Mouse (Mus musculus): ENCODE measurements around the gene Fcgr2b. TPM values are rescaled to one million over a fixed set of nuclear protein-coding genes. Genes with fewer than 3 reads are reported as not detected.
A peak's percentile ranks its signal among the peaks of the same experiment; 100 is the strongest.

The Fcgr2b gene
- polyA plus RNA-seq, 1 experiment from 2014 or later: 0.52 TPM

DNA sequence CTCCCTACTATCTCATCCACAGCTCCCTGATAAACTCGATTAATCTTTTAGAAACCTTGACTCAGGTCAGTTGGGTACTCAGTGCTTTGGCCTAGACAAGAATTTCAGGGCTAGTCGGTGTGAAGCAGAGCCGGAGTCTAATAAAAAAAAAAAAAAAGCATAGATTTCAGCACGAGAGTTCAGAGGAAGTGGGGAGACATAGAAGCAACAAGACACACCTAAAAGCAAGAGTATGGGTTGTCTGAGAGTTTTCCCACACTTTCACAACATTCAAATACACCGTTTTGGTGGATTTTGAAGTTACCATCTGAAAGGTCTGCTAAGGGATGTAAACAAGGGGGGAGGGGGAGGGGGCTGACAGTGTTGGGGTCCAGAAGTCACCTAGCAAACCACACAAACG, 28.7 kb upstream of the Fcgr2b start:
- DNase-seq (ENCODE audit: low spot score) (no peak), ATAC-seq (no peak)
- no peaks in the 10 kb centered on the region for H3K9me3 ChIP-seq (replicated peaks; ENCODE audit: control insufficient read depth, low read length)
- no peaks in the 10 kb centered on the region for H3K36me3 ChIP-seq (ENCODE audit: control insufficient read depth, insufficient read depth, low read length)
- no peak overlapping the region for H3K4me3 ChIP-seq (ENCODE audit: low read depth, low read length)
- no peak overlapping the region for H3K4me2 ChIP-seq (ENCODE audit: low read length)
- H3K9ac ChIP-seq (ENCODE audit: low read length): no peak overlapping the region
- 72% methylated on average over 6 of the region's 6 CpGs for WGBS
- H3K4me1 ChIP-seq (ENCODE audit: control insufficient read depth, insufficient read depth, low read length): no peaks in the 10 kb centered on the region
- H3K27ac ChIP-seq (ENCODE audit: low read depth, low read length): no peak overlapping the region
- H3K27me3 ChIP-seq (replicated peaks; ENCODE audit: control insufficient read depth, insufficient read depth, low read length): no peaks in the 10 kb centered on the region

DNA sequence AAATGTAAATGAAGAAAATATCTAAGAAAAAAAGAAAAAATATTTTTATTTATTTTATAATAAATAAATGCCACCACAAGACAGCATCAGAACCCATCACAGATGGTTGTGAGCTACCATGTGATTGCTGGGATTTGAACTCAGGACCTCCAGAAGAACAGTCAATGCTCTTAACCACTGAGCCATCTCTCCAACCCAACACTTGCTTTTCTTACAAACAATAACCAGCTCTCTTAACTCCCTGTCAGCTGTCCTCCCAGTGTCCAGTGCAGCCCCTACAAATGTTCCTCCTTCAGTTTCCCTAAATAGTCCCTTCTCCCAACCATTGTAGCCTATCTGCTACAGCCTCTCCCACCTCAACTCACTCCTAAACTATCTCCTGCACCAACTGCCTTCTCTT, 23.5 kb upstream of the Fcgr2b start:
- Histone ChIP-seq H3K9me3 (replicated peaks; ENCODE audit: control insufficient read depth, low read length) (no peaks in the 10 kb centered on the region), H3K36me3 (ENCODE audit: control insufficient read depth, insufficient read depth, low read length) (no peaks in the 10 kb centered on the region), H3K27me3 (replicated peaks; ENCODE audit: control insufficient read depth, insufficient read depth, low read length) (no peaks in the 10 kb centered on the region), H3K4me3 (ENCODE audit: low read depth, low read length) (no peak overlapping the region), H3K4me2 (ENCODE audit: low read length) (no peak overlapping the region), H3K9ac (ENCODE audit: low read length) (no peak overlapping the region), H3K4me1 (ENCODE audit: control insufficient read depth, insufficient read depth, low read length) (no peaks in the 10 kb centered on the region), H3K27ac (ENCODE audit: low read depth, low read length) (no peak overlapping the region)
- no peak for ATAC-seq
- DNase-seq (ENCODE audit: low spot score): no peak

DNA sequence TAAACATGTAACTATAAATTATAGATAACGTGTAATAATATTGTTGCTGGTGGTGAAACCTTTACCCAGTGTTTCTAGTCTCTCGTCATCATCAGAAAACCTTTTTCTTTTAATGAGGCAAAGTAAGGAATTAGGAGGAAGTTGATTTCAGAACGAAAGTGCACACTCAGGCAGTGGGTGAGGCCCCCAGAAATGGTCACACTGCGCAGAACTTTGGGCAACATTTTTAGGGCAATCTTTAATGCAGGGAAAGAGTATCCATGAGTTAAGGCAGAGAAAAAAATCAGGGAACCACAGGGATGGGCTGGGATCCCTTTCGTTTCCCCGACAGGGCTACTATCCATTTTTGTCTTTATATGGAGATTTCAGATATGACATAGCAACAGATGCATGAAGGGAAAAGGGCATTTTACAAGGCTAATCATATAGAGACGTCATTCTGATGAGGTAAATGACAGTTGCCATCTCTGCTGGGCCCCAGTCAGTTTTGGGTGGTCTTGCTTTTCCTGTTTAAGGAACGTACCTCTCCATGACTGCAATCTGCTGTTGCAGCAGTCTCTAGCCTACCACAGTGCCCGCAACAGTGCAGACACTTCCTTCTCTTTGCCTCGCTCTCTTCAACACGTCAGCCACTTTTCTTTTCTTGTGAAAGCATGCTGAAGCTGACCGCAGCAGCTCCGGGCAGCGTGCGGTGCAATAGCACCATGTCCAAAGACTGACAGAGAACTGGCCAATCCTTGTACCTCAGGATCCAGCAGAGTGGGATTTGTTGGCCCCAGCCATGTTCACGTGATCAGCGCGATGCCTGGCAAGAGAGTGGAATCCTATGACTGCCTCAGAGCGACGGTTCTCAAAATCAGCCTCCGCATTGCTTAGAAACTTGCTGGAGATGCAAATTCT, 21.7 kb upstream of the Fcgr2b start:
- Histone ChIP-seq H3K4me3 (ENCODE audit: low read depth, low read length) (no peak overlapping the region), H3K36me3 (ENCODE audit: control insufficient read depth, insufficient read depth, low read length) (no peaks in the 10 kb centered on the region), H3K4me1 (ENCODE audit: control insufficient read depth, insufficient read depth, low read length) (no peaks in the 10 kb centered on the region), H3K9me3 (replicated peaks; ENCODE audit: control insufficient read depth, low read length) (no peaks in the 10 kb centered on the region), H3K4me2 (ENCODE audit: low read length) (0 out of 2 replicates have a peak overlapping the region, but pooled peaks have one; percentile 14), H3K27me3 (replicated peaks; ENCODE audit: control insufficient read depth, insufficient read depth, low read length) (no peaks in the 10 kb centered on the region), H3K27ac (ENCODE audit: low read depth, low read length) (no peak overlapping the region), H3K9ac (ENCODE audit: low read length) (no peak overlapping the region)
- 60% methylated on average over 21 of the region's 21 CpGs for WGBS
- ATAC-seq (no peak), DNase-seq (ENCODE audit: low spot score) (peak; percentile 2)

DNA sequence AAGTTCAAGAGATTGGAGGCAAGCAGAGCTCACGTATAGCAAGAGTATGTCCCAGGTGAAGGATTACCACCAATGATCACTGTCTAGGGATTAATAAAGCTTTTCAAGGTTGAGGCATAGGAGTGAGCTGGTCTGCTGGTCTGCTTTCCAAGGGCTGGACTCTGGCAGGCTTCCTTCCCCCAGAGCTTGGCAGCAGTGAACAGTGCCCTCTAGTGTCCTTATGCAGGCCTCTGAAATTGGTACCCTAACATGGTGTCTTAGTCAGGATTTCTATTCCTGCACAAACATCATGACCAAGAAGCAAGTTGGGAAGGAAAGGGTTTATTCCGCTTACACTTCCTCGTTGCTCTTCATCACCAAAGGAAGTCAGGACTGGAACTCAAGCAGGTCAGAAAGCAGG, 20.4 kb upstream of the Fcgr2b start:
- 47% methylated on average over 3 of the region's 3 CpGs for WGBS
- H3K9ac ChIP-seq (ENCODE audit: low read length): no peak overlapping the region
- H3K9me3 ChIP-seq (replicated peaks; ENCODE audit: control insufficient read depth, low read length): no peaks in the 10 kb centered on the region
- no peaks in the 10 kb centered on the region for H3K27me3 ChIP-seq (replicated peaks; ENCODE audit: control insufficient read depth, insufficient read depth, low read length)
- H3K4me2 ChIP-seq (ENCODE audit: low read length): no peak overlapping the region
- H3K4me3 ChIP-seq (ENCODE audit: low read depth, low read length): no peak overlapping the region
- no peaks in the 10 kb centered on the region for H3K4me1 ChIP-seq (ENCODE audit: control insufficient read depth, insufficient read depth, low read length)
- ATAC-seq (no peak), DNase-seq (ENCODE audit: low spot score) (peak; percentile 66)
- H3K27ac ChIP-seq (ENCODE audit: low read depth, low read length): no peak overlapping the region
- H3K36me3 ChIP-seq (ENCODE audit: control insufficient read depth, insufficient read depth, low read length): no peaks in the 10 kb centered on the region

DNA sequence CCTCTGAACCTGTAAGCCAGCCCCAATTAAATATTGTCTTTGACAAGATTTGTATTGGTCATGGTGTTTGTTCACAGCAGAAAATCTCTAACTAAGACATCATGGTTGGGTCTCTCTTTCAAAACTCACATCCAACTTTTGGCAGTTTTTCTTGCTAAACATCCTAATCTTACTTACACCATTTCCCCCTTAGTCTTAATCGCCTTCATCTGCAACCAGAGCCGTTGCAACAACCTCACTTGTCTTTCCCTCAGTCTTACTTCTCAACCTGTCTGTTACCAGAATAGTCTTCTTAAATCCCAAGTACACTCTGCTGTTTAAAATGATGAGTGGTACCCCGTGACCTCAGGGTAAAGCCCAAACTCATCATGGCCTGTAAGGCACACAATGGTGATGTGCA, 19.7 kb upstream of the Fcgr2b start:
- 78% methylated on average over 3 of the region's 3 CpGs for WGBS
- Histone ChIP-seq H3K36me3 (ENCODE audit: control insufficient read depth, insufficient read depth, low read length) (no peaks in the 10 kb centered on the region), H3K27ac (ENCODE audit: low read depth, low read length) (no peak overlapping the region), H3K4me3 (ENCODE audit: low read depth, low read length) (no peak overlapping the region), H3K4me2 (ENCODE audit: low read length) (no peak overlapping the region), H3K27me3 (replicated peaks; ENCODE audit: control insufficient read depth, insufficient read depth, low read length) (no peaks in the 10 kb centered on the region), H3K4me1 (ENCODE audit: control insufficient read depth, insufficient read depth, low read length) (no peaks in the 10 kb centered on the region), H3K9me3 (replicated peaks; ENCODE audit: control insufficient read depth, low read length) (no peaks in the 10 kb centered on the region), H3K9ac (ENCODE audit: low read length) (no peak overlapping the region)
- ATAC-seq (no peak), DNase-seq (ENCODE audit: low spot score) (no peak)

DNA sequence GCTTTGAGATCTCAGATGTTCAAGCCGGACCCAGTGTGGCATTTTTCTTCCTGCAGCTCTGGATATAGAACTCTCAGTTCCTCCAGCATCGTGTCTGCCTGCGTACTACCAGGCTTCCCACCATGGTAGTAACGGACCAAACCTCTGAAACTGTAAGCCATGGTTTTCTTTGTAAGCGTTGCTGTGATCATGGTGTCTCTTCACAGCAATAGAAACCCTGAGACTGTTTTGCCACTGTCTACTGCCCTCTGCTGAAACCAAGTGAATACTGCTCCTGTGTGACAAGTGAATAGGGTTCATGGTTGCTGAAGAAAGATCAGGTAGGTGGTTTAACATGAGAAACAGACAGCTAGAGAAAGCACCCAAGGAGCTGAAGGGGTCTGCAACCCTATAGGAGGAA, 16.2 kb upstream of the Fcgr2b start:
- 65% methylated on average over 5 of the region's 5 CpGs for WGBS
- DNase-seq (ENCODE audit: low spot score) (peak; percentile 42), ATAC-seq (no peak)
- no peak overlapping the region for H3K4me3 ChIP-seq (ENCODE audit: low read depth, low read length)
- H3K9me3 ChIP-seq (replicated peaks; ENCODE audit: control insufficient read depth, low read length): no peaks in the 10 kb centered on the region
- H3K36me3 ChIP-seq (ENCODE audit: control insufficient read depth, insufficient read depth, low read length): no peaks in the 10 kb centered on the region
- H3K27me3 ChIP-seq (replicated peaks; ENCODE audit: control insufficient read depth, insufficient read depth, low read length): no peaks in the 10 kb centered on the region
- no peak overlapping the region for H3K27ac ChIP-seq (ENCODE audit: low read depth, low read length)
- no peak overlapping the region for H3K9ac ChIP-seq (ENCODE audit: low read length)
- H3K4me1 ChIP-seq (ENCODE audit: control insufficient read depth, insufficient read depth, low read length): no peaks in the 10 kb centered on the region
- no peak overlapping the region for H3K4me2 ChIP-seq (ENCODE audit: low read length)

DNA sequence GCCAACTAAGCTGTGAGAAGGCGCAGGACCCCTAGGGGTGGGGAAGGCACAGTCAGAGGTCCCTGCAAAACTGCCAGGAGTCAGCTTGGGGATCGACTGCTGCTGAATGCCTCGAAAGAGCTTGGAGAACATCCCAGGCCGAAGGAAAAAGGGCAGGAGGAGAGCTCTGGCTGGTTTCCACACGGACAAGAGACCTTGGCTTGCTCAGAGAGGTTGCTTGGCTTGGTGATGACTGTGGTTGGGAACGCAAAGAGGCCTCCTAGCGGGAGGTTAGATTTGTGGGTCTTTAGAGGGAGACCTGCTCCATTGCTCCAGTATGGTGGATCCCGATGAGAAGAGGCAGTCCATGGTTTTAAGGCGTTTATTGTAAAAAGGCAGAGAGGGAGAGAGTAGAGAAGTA, 13.3 kb upstream of the Fcgr2b start:
- ATAC-seq (no peak), DNase-seq (ENCODE audit: low spot score) (no peak)
- no peak overlapping the region for H3K27ac ChIP-seq (ENCODE audit: low read depth, low read length)
- H3K4me2 ChIP-seq (ENCODE audit: low read length): no peak overlapping the region
- H3K9ac ChIP-seq (ENCODE audit: low read length): no peak overlapping the region
- no peak overlapping the region for H3K4me3 ChIP-seq (ENCODE audit: low read depth, low read length)
- 76% methylated on average over 9 of the region's 9 CpGs for WGBS
- no peaks in the 10 kb centered on the region for H3K9me3 ChIP-seq (replicated peaks; ENCODE audit: control insufficient read depth, low read length)
- H3K4me1 ChIP-seq (ENCODE audit: control insufficient read depth, insufficient read depth, low read length): no peaks in the 10 kb centered on the region
- no peaks in the 10 kb centered on the region for H3K36me3 ChIP-seq (ENCODE audit: control insufficient read depth, insufficient read depth, low read length)
- H3K27me3 ChIP-seq (replicated peaks; ENCODE audit: control insufficient read depth, insufficient read depth, low read length): no peaks in the 10 kb centered on the region

DNA sequence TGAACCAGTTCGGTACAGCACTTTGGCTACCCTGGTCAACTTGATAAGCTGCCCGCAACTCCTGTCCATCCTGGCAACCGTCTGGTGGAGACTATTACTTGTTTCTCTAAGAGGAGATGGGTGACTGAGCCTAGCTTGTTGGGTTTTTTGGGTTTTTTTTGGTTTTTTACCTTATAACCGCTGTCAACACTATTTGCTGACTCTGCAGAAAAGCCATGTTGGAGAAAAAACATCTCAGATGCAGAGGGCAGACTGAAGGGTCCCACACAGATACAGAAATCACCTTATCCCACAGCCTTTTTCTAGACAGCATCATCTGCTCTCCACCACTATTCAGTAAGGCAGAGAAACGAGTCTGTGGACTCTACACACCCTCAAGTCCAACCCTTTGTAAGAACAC, 9.5 kb upstream of the Fcgr2b start:
- no peak for ATAC-seq

DNA sequence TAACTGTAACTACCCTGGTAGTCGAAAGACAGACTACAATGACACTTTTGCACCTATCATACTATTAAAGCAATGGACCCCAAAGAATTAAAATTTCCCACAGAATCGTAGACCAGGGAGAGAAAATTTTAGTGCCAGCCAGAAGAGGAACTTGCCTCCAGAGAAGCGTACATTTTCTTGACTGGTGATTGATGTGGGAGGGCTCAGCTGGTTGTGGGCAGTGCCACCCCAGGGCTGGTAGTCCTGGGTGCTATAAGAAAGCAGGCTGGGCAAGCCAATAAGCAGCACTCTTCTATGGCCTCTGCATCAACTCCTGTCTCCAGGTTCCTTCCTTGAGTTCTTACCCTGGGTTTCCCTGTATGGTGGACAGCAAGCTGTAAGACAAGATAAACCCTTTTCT, 8.7 kb upstream of the Fcgr2b start:
- ATAC-seq (no peak), DNase-seq (ENCODE audit: low spot score) (no peak)
- no peak overlapping the region for H3K9ac ChIP-seq (ENCODE audit: low read length)
- H3K4me1 ChIP-seq (ENCODE audit: control insufficient read depth, insufficient read depth, low read length): no peaks in the 10 kb centered on the region
- no peak overlapping the region for H3K27ac ChIP-seq (ENCODE audit: low read depth, low read length)
- H3K9me3 ChIP-seq (replicated peaks; ENCODE audit: control insufficient read depth, low read length): no peaks in the 10 kb centered on the region
- 82% methylated on average over 3 of the region's 3 CpGs for WGBS
- H3K4me2 ChIP-seq (ENCODE audit: low read length): no peak overlapping the region
- no peaks in the 10 kb centered on the region for H3K36me3 ChIP-seq (ENCODE audit: control insufficient read depth, insufficient read depth, low read length)
- H3K4me3 ChIP-seq (ENCODE audit: low read depth, low read length): no peak overlapping the region
- H3K27me3 ChIP-seq (replicated peaks; ENCODE audit: control insufficient read depth, insufficient read depth, low read length): no peaks in the 10 kb centered on the region

More for the DNA sequence above, 9.5 kb upstream of the Fcgr2b start:
- H3K4me3 ChIP-seq (ENCODE audit: low read depth, low read length): no peak overlapping the region
- H3K27ac ChIP-seq (ENCODE audit: low read depth, low read length): no peak overlapping the region
- no peaks in the 10 kb centered on the region for H3K4me1 ChIP-seq (ENCODE audit: control insufficient read depth, insufficient read depth, low read length)
- no peaks in the 10 kb centered on the region for H3K27me3 ChIP-seq (replicated peaks; ENCODE audit: control insufficient read depth, insufficient read depth, low read length)
- WGBS: 85% methylated on average over 5 of the region's 5 CpGs
- no peak overlapping the region for H3K4me2 ChIP-seq (ENCODE audit: low read length)
- H3K36me3 ChIP-seq (ENCODE audit: control insufficient read depth, insufficient read depth, low read length): no peaks in the 10 kb centered on the region
- no peaks in the 10 kb centered on the region for H3K9me3 ChIP-seq (replicated peaks; ENCODE audit: control insufficient read depth, low read length)
- no peak for DNase-seq (ENCODE audit: low spot score)
- H3K9ac ChIP-seq (ENCODE audit: low read length): no peak overlapping the region

Data from forebrain, embryonic 14.5 days (tissue).